Mouse (Mus musculus): ENCODE data around the gene Gm11937. TPM values are rescaled to one million over a fixed set of nuclear protein-coding genes. Genes with fewer than 3 reads are reported as not detected.
"Not testable (repeated sequence)": the region's sequence is repeated elsewhere in the genome, so short reads cannot be mapped to it uniquely, and the experiment has no call there.

Gm11937 gene
- not detected for total RNA-seq (2021)
- long read RNA-seq, experiment 1, partial matches to known transcripts: 0 of 3 reads
- long read RNA-seq, experiment 1, other reads (novel, unspliced or antisense): 0 of 3 reads
- long read RNA-seq, experiment 2: 0 reads

- DNase-seq (ENCODE audit: low spot score in 2 of 2): not testable (repeated sequence)
These were observed at the start of gene Gm11937 for GRCm38 (mm10) chr11:99610089-99610488. Gene Gm11937 (minus strand): TSS chr11:99610189.

- DNase-seq (ENCODE audit: low spot score in 2 of 2): no peak
These were observed 49.3 kb upstream of the Gm11937 start for GRCm38 (mm10) chr11:99659256-99659655.

GRCm38 (mm10) chr11:99658467-99659010 lies 48.5 kb upstream of the Gm11937 start, which contains the start of gene Gm11563:
Gene Gm11563 (minus strand): TSS chr11:99658960.
- DNase-seq (ENCODE audit: low spot score in 2 of 2): not testable (repeated sequence)

DNA sequence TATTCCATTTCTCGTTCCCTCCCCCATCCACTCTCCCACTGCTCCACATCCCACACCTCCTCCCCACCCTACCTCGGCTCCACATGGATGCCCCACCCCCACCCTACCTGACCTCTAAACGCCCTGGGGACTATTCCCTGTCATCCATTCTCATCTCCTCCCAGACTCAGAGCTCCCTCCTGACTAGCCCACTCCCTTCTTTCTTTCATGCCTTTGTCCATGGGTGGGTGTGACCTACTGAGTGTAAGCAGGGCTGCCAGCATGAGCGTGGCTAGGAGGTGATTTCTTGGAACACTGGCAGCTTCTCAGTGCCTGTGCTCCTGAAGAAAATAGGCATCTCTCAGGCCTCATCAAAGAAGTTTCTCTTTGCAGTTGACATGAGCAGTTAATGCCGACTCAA lies 47.1 kb upstream of the Gm11937 start:
- no peak for DNase-seq (ENCODE audit: low spot score in 2 of 2)

GRCm38 (mm10) chr11:99650136-99650535 lies 40.1 kb upstream of the Gm11937 start, which contains the start of gene Gm11555:
Gene Gm11555 (minus strand): TSS chr11:99650236.
- DNase-seq (ENCODE audit: low spot score in 2 of 2): no peak

DNA sequence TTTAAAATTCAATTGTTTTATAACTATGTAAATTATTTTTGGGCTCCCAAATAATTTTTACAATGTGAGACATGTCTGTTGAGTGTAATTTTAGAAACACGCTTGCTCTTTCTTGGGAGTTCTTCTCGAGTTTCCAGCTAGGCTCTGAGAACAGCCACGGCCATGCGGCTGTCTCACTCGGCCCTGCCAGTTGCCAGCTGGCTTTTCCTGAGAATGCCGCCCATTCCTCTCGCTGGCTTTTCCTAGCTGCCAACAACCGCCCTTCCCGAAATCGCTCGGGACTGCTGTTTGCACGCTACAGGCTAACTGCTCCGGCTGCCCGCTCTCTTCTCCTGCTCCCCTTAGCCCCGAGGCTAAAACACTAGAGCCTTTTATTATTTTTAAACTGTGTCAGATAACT lies 36.5 kb upstream of the Gm11937 start:
- no peak for DNase-seq (ENCODE audit: low spot score in 2 of 2)

GRCm38 (mm10) chr11:99644351-99644750 lies 34.4 kb upstream of the Gm11937 start:
- no peak for DNase-seq (ENCODE audit: low spot score in 2 of 2)

DNA sequence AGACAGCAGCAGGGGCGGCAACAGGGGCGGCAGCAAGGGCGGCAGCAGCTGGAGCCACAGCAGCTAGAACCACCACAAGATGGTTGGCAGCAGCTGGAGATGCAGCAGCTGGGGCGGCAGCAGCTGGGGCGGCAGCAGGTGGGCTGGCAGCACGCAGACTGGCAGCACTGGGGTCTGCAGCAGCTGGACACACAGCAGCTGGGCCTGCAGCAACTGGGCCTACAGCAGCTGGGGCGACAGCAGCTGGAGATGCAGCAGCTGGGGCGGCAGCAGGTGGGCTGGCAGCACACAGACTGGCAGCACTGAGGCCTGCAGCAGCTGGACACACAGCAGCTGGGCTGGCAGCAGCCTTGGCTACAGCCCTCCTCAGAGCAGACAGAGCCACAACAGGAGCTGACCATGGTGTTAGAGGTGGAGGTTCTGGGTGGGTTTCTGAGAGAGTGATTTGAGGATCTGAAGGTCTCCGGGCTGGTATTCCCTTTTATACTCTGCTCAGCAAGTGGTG lies 33.7 kb upstream of the Gm11937 start, which contains the start of gene Krtap4-7:
Gene Krtap4-7, minus strand, starts transcription at position 455 of the 505 bp plus-strand sequence.
- DNase-seq (ENCODE audit: low spot score in 2 of 2): not testable (repeated sequence)

GRCm38 (mm10) chr11:99640926-99641325 lies 30.9 kb upstream of the Gm11937 start:
- no peak for DNase-seq (ENCODE audit: low spot score in 2 of 2)

DNA sequence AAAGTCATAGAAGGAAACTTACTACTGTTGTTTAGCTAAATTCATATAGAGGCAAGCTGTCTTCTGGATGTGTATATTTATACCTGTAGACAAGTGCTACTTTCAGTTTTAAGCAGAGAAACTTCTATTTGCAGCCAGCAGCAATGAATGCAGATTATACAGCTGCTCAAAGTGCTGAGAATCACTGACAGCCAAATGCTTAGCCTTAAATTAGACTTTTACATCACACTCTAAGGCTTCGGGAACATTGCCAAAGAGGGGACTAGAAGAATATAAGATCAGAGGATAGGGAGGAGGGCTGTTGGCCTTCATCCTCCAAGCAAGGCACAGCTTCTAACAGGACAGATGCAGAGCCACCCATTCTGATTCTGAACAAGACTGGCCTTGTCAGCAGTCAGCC lies 27.1 kb upstream of the Gm11937 start:
- DNase-seq (ENCODE audit: low spot score in 2 of 2): no peak

DNA sequence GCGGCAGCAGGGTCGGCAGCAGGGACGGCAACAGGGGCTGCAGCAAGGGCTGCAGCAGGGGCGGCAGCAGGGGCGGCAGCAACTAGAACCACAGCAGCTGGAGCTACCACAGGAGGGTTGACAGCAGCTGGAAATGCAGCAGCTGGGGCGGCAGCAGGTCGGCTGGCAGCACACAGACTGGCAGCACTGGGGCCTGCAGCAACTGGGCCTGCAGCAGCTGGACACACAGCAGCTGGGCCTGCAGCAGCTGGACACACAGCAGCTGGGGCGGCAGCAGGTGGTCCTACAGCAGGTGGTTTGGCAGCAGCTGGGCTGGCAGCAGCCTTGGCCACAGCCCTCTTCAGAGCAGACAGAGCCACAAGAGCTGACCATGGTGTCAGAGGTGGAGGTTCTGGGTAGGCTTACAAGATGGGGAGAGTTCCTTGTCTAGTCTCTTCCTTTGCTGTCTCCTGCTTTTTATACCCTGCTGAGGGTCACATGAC lies 24.7 kb upstream of the Gm11937 start, which contains the start of gene Krtap4-2:
Gene Krtap4-2, minus strand, starts transcription at position 432 of the 482 bp plus-strand sequence.
- no peak for DNase-seq (ENCODE audit: low spot score in 2 of 2)

GRCm38 (mm10) chr11:99633293-99633692 lies 23.3 kb upstream of the Gm11937 start:
- DNase-seq (ENCODE audit: low spot score in 2 of 2): no peak

DNA sequence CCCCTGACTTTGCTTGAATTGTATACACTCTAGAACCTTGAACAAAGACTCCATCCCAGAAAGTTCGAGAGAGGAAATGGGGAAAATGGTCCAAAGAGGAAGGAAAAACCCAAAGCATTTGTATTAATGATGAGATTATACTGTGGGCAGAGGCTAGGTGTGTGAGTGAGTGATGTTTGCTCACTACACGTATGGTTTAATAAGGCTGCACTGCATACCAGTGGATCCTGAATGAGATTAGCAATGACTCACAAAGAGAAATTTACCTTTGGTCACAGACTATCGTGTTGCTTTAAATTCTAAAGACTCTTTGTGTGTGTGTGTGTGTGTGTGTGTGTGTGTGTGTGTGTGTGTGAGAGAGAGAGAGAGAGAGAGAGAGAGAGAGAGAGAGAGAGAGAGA lies 20.9 kb upstream of the Gm11937 start:
- no peak for DNase-seq (ENCODE audit: low spot score in 2 of 2)

GRCm38 (mm10) chr11:99628138-99628537 lies 18.1 kb upstream of the Gm11937 start, which contains the start of gene Krtap4-1:
Gene Krtap4-1 (minus strand): TSS chr11:99628238.
- no peak for DNase-seq (ENCODE audit: low spot score in 2 of 2)

DNA sequence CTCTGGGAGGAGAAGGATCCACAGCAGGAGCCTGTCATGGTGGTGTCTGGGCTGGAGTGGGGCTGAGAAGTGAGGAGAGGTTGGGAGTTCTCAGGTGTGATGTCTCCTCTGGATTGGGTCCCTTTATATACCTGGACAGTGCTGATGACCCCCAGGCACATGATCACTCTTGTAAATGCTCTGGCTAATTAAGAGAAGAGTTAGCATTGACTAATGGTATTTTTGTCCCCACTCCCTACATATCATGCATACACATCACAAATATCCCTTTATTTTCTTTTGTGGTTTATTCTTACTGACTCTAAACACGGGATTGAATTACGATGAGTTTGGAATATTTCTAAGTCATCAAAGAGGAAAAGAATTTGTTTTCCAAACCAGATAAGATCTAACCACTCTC lies 10.3 kb upstream of the Gm11937 start, which contains the start of gene Gm11562:
Gene Gm11562, minus strand, starts transcription at position 101 of the 400 bp plus-strand sequence.
- no peak for DNase-seq (ENCODE audit: low spot score in 2 of 2)

GRCm38 (mm10) chr11:99614796-99615363 lies 4.9 kb upstream of the Gm11937 start, which contains the start of gene Krtap2-4:
Gene Krtap2-4 (minus strand): TSS chr11:99614846.
- no peak for DNase-seq (ENCODE audit: low spot score in 2 of 2)

DNA sequence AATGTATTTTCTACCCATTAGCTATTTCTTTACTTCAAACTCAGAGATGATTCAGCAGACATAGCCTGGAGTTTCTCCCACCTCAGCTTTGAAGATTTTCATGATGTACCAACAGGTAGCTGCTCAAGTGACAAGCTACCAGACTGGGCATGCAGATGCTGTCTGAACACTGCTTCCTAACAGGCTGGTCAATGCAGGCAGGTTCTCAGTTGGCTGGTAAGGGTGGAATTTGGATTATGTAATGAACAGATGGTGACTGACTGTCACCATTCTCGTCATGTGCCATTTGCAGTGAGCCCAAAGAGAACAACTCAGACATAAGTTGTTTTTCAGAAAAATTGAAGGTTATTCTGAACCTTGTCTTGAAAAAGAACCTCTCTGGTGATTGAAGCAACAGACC lies 863 bp downstream of the Gm11937 start:
- no peak for DNase-seq (ENCODE audit: low spot score in 2 of 2)

GRCm38 (mm10) chr11:99603208-99603607 lies 6.8 kb downstream of the Gm11937 start, which contains the start of gene Gm11938:
Gene Gm11938 (minus strand): TSS chr11:99603308.
- not testable (repeated sequence) for DNase-seq (ENCODE audit: low spot score in 2 of 2)

GRCm38 (mm10) chr11:99597742-99598141 lies 12.2 kb downstream of the Gm11937 start, which contains the start of gene Krtap9-3:
Gene Krtap9-3 (minus strand): TSS chr11:99598105.
- DNase-seq (ENCODE audit: low spot score in 2 of 2): not testable (repeated sequence)

GRCm38 (mm10) chr11:99590981-99591380 lies 19.0 kb downstream of the Gm11937 start, which contains the start of gene Krtap1-3:
Gene Krtap1-3 (minus strand): TSS chr11:99591339.
- DNase-seq (ENCODE audit: low spot score in 2 of 2): no peak

DNA sequence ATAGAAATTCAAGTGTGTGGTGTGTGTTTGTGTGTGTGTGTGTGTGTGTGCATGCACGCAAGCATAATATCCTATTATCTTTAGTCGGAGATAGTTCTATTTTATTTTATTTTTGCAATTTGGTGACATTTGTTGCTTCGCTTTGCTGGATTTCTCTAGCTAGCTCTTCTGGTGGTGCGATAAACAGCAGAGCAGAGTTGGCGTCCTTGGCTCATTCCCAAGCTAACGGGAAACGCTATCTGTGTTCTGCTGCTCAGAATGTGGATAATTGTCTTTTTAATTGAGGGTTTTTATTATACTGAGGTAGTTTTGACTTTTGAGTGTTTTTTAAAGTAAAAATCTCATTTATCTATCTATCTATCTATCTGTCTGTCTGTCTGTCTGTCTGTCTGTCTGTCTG lies 24.9 kb downstream of the Gm11937 start:
- no peak for DNase-seq (ENCODE audit: low spot score in 2 of 2)

GRCm38 (mm10) chr11:99583245-99583704 lies 26.7 kb downstream of the Gm11937 start, which contains the start of gene Krtap1-4:
Gene Krtap1-4 (minus strand): TSS chr11:99583654.
- no peak for DNase-seq (ENCODE audit: low spot score in 2 of 2)

All from gastrocnemius, postnatal 4 days (tissue).